Mouse (Mus musculus): ENCODE measurements around the gene Hook2.

DNA sequence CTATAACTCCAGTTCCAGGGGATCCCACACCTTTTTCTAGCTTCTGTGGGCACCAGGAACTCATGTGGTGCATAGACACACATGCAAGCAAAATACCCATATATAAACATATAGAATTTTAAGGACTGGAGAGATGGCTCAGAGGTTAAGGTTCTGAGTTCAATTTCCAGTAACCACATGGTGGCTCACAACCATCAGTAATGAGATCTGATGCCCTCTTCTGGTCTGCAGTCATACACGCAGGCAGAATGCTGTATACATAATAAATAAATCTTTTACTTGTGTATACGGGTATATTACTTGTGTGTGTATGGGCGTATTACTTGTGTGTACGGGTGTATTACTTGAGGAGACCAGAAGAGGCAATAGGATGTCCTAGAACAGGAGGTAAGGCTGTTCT is 26.5 kb upstream of the Hook2 start:
- TF ChIP-seq POLR2A (IDR thresholded peaks at IDR 0.05; ENCODE audit: low read depth, low read length) (no peak), CTCF (IDR thresholded peaks at IDR 0.05; ENCODE audit: extremely low read depth, insufficient read depth, insufficient read length, insufficient replicate concordance) (no peak)
